Mouse (Mus musculus) gastrocnemius, adult 2 months (tissue): ENCODE measurements around the gene Prkn. TPM values are rescaled to one million over a fixed set of nuclear protein-coding genes. Genes with fewer than 3 reads are reported as not detected.

Experiments used
- DNase-seq: peaks from one replicate; pipeline ENCODE4 v3.0.0; 2022
- H3K27ac ChIP-seq: fragments of 200-600 bp; 2 replicates; pipeline ENCODE4 v1.8.1; 2022; ENCODE audit warnings: mild to moderate bottlenecking
- H3K4me3 ChIP-seq: fragments of 200-600 bp; 2 replicates; pipeline ENCODE4 v1.8.1; 2022; ENCODE audit warnings: mild to moderate bottlenecking, moderate library complexity
- CTCF ChIP-seq: fragments of 200-600 bp; IDR thresholded peaks from 2 replicates; pipeline ENCODE4 v1.8.1; 2022; ENCODE audit warnings: antibody characterized with exemption, mild to moderate bottlenecking, moderate library complexity
- intact Hi-C: fragments of 180-260 bp; cut with DNase I; formaldehyde crosslinking; loops from one replicate; pipeline ENCODE4 v1.15.1; 2025
- total RNA-seq, 2 experiments: library from RNA; stranded (reverse); gene quantifications; 2 replicates each; pipeline ENCODE4 v1.2.3; 2021

Prkn gene
- total RNA-seq, 2 experiments from 2014 or later: 18.4 to 24.7 TPM

GRCm38 (mm10) chr17:11765581-11765980, 925.4 kb downstream of the Prkn start:
- no peak for DNase-seq
- no peak overlapping the region for H3K4me3 ChIP-seq
- intact Hi-C loops: no loop called here
- H3K27ac ChIP-seq: no peak overlapping the region
- TF ChIP-seq CTCF: no peak

DNA sequence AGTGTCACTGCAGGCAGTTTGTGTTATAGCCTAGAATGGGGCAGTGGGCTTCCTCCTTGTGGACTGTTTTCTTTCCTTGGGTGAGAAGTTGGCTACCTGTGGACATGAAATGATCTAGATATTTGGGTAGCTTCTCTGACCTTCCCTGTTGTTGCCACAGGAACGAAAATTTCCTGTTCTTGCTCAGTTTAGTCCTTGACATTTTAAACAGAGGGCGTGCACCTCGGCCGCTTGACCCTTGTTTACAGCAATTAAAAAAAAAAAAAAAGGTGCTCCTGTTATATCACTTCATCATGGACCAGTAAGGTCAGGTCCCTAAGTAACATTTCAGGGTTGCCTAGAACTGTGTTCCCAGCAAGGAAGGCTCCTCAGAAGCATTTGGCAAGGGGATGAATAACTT, 927.1 kb downstream of the Prkn start:
- Histone ChIP-seq H3K4me3 (no peak overlapping the region), H3K27ac (no peak overlapping the region)
- intact Hi-C loops: no loop called here
- no peak for DNase-seq
- no peak for TF ChIP-seq CTCF

DNA sequence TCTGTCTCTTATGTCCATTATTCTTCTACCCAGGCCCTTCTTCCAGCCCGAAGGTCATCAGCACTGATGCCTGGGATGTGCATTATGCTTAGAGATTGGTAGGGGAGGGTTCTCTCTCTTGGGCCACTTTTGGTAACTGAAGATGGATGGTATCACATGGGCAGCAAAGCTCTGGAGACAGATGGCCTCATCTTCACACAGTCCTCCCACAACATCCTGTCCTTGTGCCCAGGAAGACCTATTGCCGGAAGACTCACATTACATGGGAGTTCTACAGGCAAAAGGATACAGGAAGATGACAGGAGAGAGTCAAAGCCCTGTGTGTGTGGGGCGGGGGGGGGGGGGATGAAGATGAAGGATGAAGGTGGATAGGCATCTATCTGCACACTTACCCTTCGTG, 928.2 kb downstream of the Prkn start:
- DNase-seq: no peak
- TF ChIP-seq CTCF: no peak
- Histone ChIP-seq H3K4me3 (no peak overlapping the region), H3K27ac (no peak overlapping the region)
- intact Hi-C loops: no loop called here

- H3K27ac ChIP-seq: no peak overlapping the region
- no peak for DNase-seq
- H3K4me3 ChIP-seq: no peak overlapping the region
- intact Hi-C loops: no loop called here
- TF ChIP-seq CTCF: no peak
Measured at GRCm38 (mm10) chr17:11768971-11769370, 928.8 kb downstream of the Prkn start.

GRCm38 (mm10) chr17:11769513-11769912, 929.3 kb downstream of the Prkn start:
- intact Hi-C loops: no loop called here
- Histone ChIP-seq H3K27ac (no peak overlapping the region), H3K4me3 (no peak overlapping the region)
- no peak for DNase-seq
- no peak for TF ChIP-seq CTCF

- intact Hi-C loops: no loop called here
- TF ChIP-seq CTCF: no peak
- DNase-seq: no peak
- H3K4me3 ChIP-seq: no peak overlapping the region
- no peak overlapping the region for H3K27ac ChIP-seq
Measured at GRCm38 (mm10) chr17:11779547-11779946, 939.4 kb downstream of the Prkn start.

DNA sequence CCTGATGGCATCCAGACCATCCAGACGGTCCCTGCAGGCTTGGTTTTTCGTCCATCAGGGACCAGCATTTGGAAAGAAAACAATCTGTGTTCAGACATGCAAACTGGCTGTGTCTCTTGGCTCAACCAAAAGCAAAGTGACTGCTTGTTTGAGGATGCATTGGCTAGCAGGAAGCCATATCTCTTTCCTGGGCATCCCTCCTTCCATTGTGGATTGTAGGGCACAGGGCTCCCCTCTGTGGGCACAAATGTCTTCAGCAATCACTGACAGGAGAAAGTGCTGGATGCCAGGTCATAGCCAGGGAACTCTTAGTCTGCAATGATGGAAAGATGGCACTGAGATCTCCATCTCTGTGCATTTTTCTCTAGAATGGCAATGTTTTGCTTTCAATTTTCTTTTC, 939.8 kb downstream of the Prkn start:
- H3K27ac ChIP-seq: no peak overlapping the region
- no peak for DNase-seq
- intact Hi-C loops: no loop called here
- H3K4me3 ChIP-seq: no peak overlapping the region
- TF ChIP-seq CTCF: no peak

DNA sequence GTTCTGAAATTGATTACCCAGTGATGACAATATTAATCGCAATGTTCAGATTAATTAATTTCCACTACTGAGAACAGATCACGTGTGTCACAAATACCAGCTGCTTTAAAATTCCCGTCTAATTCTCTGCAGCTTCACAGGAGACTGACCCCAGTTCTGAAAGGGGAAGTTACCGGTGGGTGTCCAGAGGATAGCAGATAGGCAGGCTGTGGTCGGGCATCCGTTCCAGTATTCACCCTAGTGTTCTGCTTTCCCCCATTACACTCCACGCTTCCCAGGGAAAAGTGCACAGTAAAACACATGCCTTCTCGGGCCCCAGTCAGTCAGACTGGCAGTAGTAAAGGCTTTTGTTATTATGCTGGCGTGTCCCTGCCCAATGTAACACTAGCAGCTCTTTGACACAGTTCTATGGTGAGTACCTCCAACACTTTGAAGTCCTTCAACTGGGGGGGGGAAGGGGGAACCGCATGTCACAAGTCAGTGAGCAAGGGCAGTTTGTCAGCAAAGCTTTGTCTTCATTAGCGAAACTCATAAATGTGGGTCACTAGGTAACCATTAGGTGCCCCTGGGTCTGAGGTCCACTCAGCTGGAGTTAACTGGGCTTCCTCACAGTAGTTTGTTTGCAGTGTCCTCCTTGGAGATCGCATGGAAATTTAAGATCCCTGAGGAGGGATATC, 940.8 kb downstream of the Prkn start:
- TF ChIP-seq CTCF: no peak
- Histone ChIP-seq H3K4me3 (no peak overlapping the region), H3K27ac (no peak overlapping the region)
- DNase-seq: no peak
- intact Hi-C loops: no loop called here

GRCm38 (mm10) chr17:11788270-11788936, 948.2 kb downstream of the Prkn start:
- intact Hi-C loops: no loop called here

DNA sequence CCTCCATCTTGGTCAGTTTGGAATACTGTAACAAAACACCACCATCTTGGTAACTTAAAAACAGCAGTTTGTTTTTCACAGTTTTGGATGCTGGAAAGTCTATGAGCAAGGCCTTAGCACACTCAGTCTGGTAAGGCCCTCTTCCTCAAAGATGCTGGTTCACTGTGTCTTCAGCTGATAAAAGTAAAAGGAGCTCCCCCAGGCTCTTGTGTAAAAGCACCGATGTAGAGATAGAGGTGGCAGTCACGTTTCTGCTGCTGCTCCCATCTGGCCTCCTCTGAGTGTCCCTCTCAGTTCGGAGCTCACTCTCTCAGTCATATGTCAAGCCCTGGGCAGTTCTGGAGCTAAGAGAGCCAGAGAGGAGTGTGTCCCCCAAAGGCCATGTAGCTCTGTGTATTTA, 955.8 kb downstream of the Prkn start:
- intact Hi-C loops: no loop called here
- Histone ChIP-seq H3K4me3 (no peak overlapping the region), H3K27ac (no peak overlapping the region)
- no peak for DNase-seq
- TF ChIP-seq CTCF: no peak

More at GRCm38 (mm10) chr17:11788270-11788936, 948.2 kb downstream of the Prkn start:
- Histone ChIP-seq H3K4me3 (no peak overlapping the region), H3K27ac (no peak overlapping the region)
- DNase-seq: no peak
- no peak for TF ChIP-seq CTCF

DNA sequence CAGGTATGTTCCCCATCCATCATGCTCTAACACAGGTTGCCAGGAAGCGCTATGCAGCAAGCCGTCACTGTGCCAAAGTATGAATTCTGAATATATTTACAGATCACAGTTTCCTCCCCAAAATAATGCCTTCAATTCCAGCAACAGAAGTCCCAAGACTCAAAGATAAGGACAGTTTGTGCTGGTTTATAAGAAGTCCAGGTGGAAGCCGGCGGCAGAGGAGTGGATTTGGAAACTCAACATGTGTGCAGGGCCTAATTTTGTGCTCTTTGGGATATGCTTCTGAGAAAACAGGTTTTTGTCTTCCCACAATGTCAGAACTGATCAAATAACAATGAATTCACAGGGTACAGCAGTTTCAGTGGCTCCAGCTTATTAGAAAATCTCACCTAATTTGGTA, 961.0 kb downstream of the Prkn start:
- DNase-seq: no peak
- Histone ChIP-seq H3K4me3 (no peak overlapping the region), H3K27ac (no peak overlapping the region)
- intact Hi-C loops: no loop called here
- TF ChIP-seq CTCF: no peak

- TF ChIP-seq CTCF: no peak
- Histone ChIP-seq H3K27ac (no peak overlapping the region), H3K4me3 (no peak overlapping the region)
- DNase-seq: no peak
- intact Hi-C loops: no loop called here
Measured at GRCm38 (mm10) chr17:11807280-11807679, 967.1 kb downstream of the Prkn start.

GRCm38 (mm10) chr17:11817886-11818285, 977.7 kb downstream of the Prkn start:
- TF ChIP-seq CTCF: no peak
- H3K27ac ChIP-seq: no peak overlapping the region

DNA sequence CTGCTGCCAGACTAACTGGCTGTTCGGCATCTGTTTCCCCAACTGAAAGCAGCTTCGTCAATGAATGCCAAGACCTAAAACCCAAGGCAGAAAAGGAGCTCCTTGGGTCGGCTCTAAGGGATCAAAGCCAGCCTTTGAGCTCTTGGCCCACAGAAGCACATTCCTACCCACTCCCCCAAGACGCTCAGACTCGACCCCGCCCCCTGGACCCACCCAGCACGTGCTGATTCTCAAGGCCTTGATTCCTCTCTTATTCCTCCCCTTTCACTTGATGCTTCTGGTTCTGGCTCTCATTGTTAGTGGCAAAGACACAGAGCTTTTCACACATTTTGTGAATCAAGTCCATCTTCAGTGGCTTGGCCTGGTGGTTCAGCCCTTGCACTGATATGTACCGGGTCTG, 979.3 kb downstream of the Prkn start:
- Histone ChIP-seq H3K4me3 (no peak overlapping the region), H3K27ac (no peak overlapping the region)
- intact Hi-C loops: no loop called here
- no peak for DNase-seq
- no peak for TF ChIP-seq CTCF

More at GRCm38 (mm10) chr17:11817886-11818285, 977.7 kb downstream of the Prkn start:
- H3K4me3 ChIP-seq: no peak overlapping the region
- DNase-seq: no peak
- intact Hi-C loops: no loop called here
